Mouse (Mus musculus) layer of hippocampus, postnatal 25 days (tissue): ENCODE data around the gene Wdr82. TPM values are rescaled to one million over a fixed set of nuclear protein-coding genes. Genes with fewer than 3 reads are reported as not detected.

Experiments used
- DNase-seq, 2 experiments: peaks; one replicate each; pipeline ENCODE4 v3.0.0; 2022; ENCODE audit warnings: mixed read lengths in 2 of 2, low spot score in 1 of 2; ENCODE audit errors: extremely low spot score in 1 of 2
- total RNA-seq, 2 experiments: library from RNA; stranded (reverse); gene quantifications; 2 replicates each; pipeline ENCODE4 v1.2.3; 2021

Wdr82 gene
- total RNA-seq, 2 experiments from 2014 or later: 132 to 141 TPM

- no peak for DNase-seq
Observed at GRCm38 (mm10) chr9:106195693-106196092, 25.0 kb downstream of the Wdr82 start.

- no peak for DNase-seq
Observed at GRCm38 (mm10) chr9:106197081-106197713, 26.5 kb downstream of the Wdr82 start.

GRCm38 (mm10) chr9:106197732-106198131 lies 27.0 kb downstream of the Wdr82 start:
- DNase-seq: no peak

- peak in 1 of 2 experiments; percentile 42 for DNase-seq
Observed at GRCm38 (mm10) chr9:106198962-106199458, 28.3 kb downstream of the Wdr82 start.

GRCm38 (mm10) chr9:106199535-106200272 lies 29.0 kb downstream of the Wdr82 start, which contains the start of gene Ppm1m:
TSS of gene Ppm1m (minus strand) at chr9:106199746.
- DNase-seq: no peak

- DNase-seq: no peak
Observed at GRCm38 (mm10) chr9:106201895-106202294, 31.2 kb downstream of the Wdr82 start.

GRCm38 (mm10) chr9:106202819-106203636 lies 32.3 kb downstream of the Wdr82 start, which contains the start of gene Twf2:
TSS of gene Twf2 (plus strand) at chr9:106203108.
- peak; percentile 78 to 90 for DNase-seq

GRCm38 (mm10) chr9:106203990-106204851 lies 33.5 kb downstream of the Wdr82 start:
- DNase-seq: no peak

- no peak for DNase-seq
Observed at GRCm38 (mm10) chr9:106205713-106206290, 35.1 kb downstream of the Wdr82 start.

- no peak for DNase-seq
Observed at GRCm38 (mm10) chr9:106206515-106206914, 35.8 kb downstream of the Wdr82 start.

- DNase-seq: no peak
Observed at GRCm38 (mm10) chr9:106208181-106208580, 37.5 kb downstream of the Wdr82 start.

GRCm38 (mm10) chr9:106209954-106210353 lies 39.2 kb downstream of the Wdr82 start:
- DNase-seq: no peak

- DNase-seq: no peak
Observed at GRCm38 (mm10) chr9:106210853-106211609, 40.3 kb downstream of the Wdr82 start.

GRCm38 (mm10) chr9:106211680-106212593 lies 41.2 kb downstream of the Wdr82 start:
- peak; percentile 78 to 83 for DNase-seq

GRCm38 (mm10) chr9:106212594-106212981 lies 41.9 kb downstream of the Wdr82 start:
- no peak for DNase-seq

- no peak for DNase-seq
Observed at GRCm38 (mm10) chr9:106215341-106216125, 44.8 kb downstream of the Wdr82 start.

- no peak for DNase-seq
Observed at GRCm38 (mm10) chr9:106216971-106217370, 46.2 kb downstream of the Wdr82 start.
